Mouse (Mus musculus): ENCODE measurements around the gene Galnt11. TPM values are rescaled to one million over a fixed set of nuclear protein-coding genes. Genes with fewer than 3 reads are reported as not detected.

Gene Galnt11
- total and polyA plus RNA-seq, 3 experiments = 9.2 to 12.9 (median 10.1) TPM

- Histone ChIP-seq H3K4me2 (ENCODE audit: insufficient read depth, low read depth, poor library complexity, severe bottlenecking) (no peak overlapping the region), H3K27ac (ENCODE audit: insufficient read depth, low read depth) (no peak overlapping the region), H3K9ac (ENCODE audit: insufficient read depth, low read depth) (no peak overlapping the region), H3K4me1 (ENCODE audit: control insufficient read depth in 1 of 2, insufficient read depth in 2 of 2) (0 out of 4 replicates have a peak, but pooled peaks cover 0 to under 1% of the 10 kb centered on the region in 2 experiments), H3K4me3 (replicated peaks in 1 of 3; ENCODE audit: low read depth in 2 of 3, low read length in 2 of 3, poor library complexity in 1 of 3) (no peak overlapping the region), H3K27me3 (replicated peaks) (no peaks in the 10 kb centered on the region), H3K9me3 (replicated peaks; ENCODE audit: low read length) (no peaks in the 10 kb centered on the region), H3K36me3 (replicated peaks in 1 of 2; ENCODE audit: control insufficient read depth in 1 of 2, insufficient read depth in 1 of 2, low read length in 1 of 2) (peaks cover 37 to 65% of the 10 kb centered on the region in 2 experiments), H3K79me2 (replicated peaks; ENCODE audit: control insufficient read depth, extremely low read depth, insufficient read depth, poor library complexity, severe bottlenecking) (no peaks in the 10 kb centered on the region)
- DNase-seq (ENCODE audit: extremely low read depth) = no peak
- in situ Hi-C loops (cut with MboI; ENCODE audit: low pct_ligation_motif_present, low pct_unique_long_range_greater_than_20kb, low sequenced_read_pairs) = no loop called here
- dilution Hi-C loops (cut with MboI; ENCODE audit: extremely low pct_ligation_motif_present, extremely low pct_unique_long_range_greater_than_20kb, low sequenced_read_pairs) = no loop called here
- TF ChIP-seq SIN3A (IDR thresholded peaks at IDR 0.05; ENCODE audit: low read length) (no peak), ZNF384 (IDR thresholded peaks at IDR 0.05; ENCODE audit: low read depth, low read length) (no peak), USF2 (conservative IDR thresholded peaks at IDR 0.05; ENCODE audit: low read depth, low read length) (no peak)
These were observed 53.9 kb downstream of the Galnt11 start for GRCm38 (mm10) chr5:25275629-25276028.

- Histone ChIP-seq H3K9ac (ENCODE audit: insufficient read depth, low read depth) (no peak overlapping the region), H3K27me3 (replicated peaks) (no peaks in the 10 kb centered on the region)
- dilution Hi-C loops (cut with MboI; ENCODE audit: extremely low pct_ligation_motif_present, extremely low pct_unique_long_range_greater_than_20kb, low sequenced_read_pairs) = no loop called here
These were observed 54.7 kb downstream of the Galnt11 start for GRCm38 (mm10) chr5:25276365-25276764.

GRCm38 (mm10) chr5:25283988-25284387 lies 62.3 kb downstream of the Galnt11 start:
- no peaks in the 10 kb centered on the region for H3K27me3 ChIP-seq (replicated peaks)
- peaks cover 36 to 80% of the 10 kb centered on the region in 2 experiments for H3K36me3 ChIP-seq (replicated peaks in 1 of 2; ENCODE audit: control insufficient read depth in 1 of 2, insufficient read depth in 1 of 2, low read length in 1 of 2)
- no peaks in the 10 kb centered on the region for H3K4me1 ChIP-seq (ENCODE audit: control insufficient read depth in 1 of 2, insufficient read depth in 2 of 2)
- H3K9me3 ChIP-seq (replicated peaks; ENCODE audit: low read length) = no peaks in the 10 kb centered on the region
- dilution Hi-C loops (cut with MboI; ENCODE audit: extremely low pct_ligation_motif_present, extremely low pct_unique_long_range_greater_than_20kb, low sequenced_read_pairs) (no loop called here), in situ Hi-C loops (cut with MboI; ENCODE audit: low pct_ligation_motif_present, low pct_unique_long_range_greater_than_20kb, low sequenced_read_pairs) (no loop called here)
- no peak overlapping the region for H3K9ac ChIP-seq (ENCODE audit: insufficient read depth, low read depth)
- no peak overlapping the region for H3K4me3 ChIP-seq (replicated peaks in 1 of 3; ENCODE audit: low read depth in 2 of 3, low read length in 2 of 3, poor library complexity in 1 of 3)
- H3K4me2 ChIP-seq (ENCODE audit: insufficient read depth, low read depth, poor library complexity, severe bottlenecking) = no peak overlapping the region
- H3K79me2 ChIP-seq (replicated peaks; ENCODE audit: control insufficient read depth, extremely low read depth, insufficient read depth, poor library complexity, severe bottlenecking) = no peaks in the 10 kb centered on the region
- no peak for TF ChIP-seq TCF12 (IDR thresholded peaks at IDR 0.05; ENCODE audit: low read depth, low read length)
- DNase-seq (ENCODE audit: extremely low read depth) = no peak
- H3K27ac ChIP-seq (ENCODE audit: insufficient read depth, low read depth) = no peak overlapping the region

More at GRCm38 (mm10) chr5:25276365-25276764, 54.7 kb downstream of the Galnt11 start:
- in situ Hi-C loops (cut with MboI; ENCODE audit: low pct_ligation_motif_present, low pct_unique_long_range_greater_than_20kb, low sequenced_read_pairs) = no loop called here
- no peak overlapping the region for H3K4me2 ChIP-seq (ENCODE audit: insufficient read depth, low read depth, poor library complexity, severe bottlenecking)
- no peaks in the 10 kb centered on the region for H3K79me2 ChIP-seq (replicated peaks; ENCODE audit: control insufficient read depth, extremely low read depth, insufficient read depth, poor library complexity, severe bottlenecking)
- no peaks in the 10 kb centered on the region for H3K4me1 ChIP-seq (ENCODE audit: control insufficient read depth in 1 of 2, insufficient read depth in 2 of 2)
- TF ChIP-seq JUND (conservative IDR thresholded peaks at IDR 0.05; ENCODE audit: low read depth, low read length) (no peak), ZKSCAN1 (IDR thresholded peaks at IDR 0.05; ENCODE audit: borderline replicate concordance, low read depth, low read length) (no peak), E2F4 (IDR thresholded peaks at IDR 0.05; ENCODE audit: insufficient replicate concordance, low read depth, low read length) (no peak)
- DNase-seq (ENCODE audit: extremely low read depth) = no peak
- H3K36me3 ChIP-seq (replicated peaks in 1 of 2; ENCODE audit: control insufficient read depth in 1 of 2, insufficient read depth in 1 of 2, low read length in 1 of 2) = peaks cover 41 to 69% of the 10 kb centered on the region in 2 experiments
- no peaks in the 10 kb centered on the region for H3K9me3 ChIP-seq (replicated peaks; ENCODE audit: low read length)
- H3K4me3 ChIP-seq (replicated peaks in 1 of 3; ENCODE audit: low read depth in 2 of 3, low read length in 2 of 3, poor library complexity in 1 of 3) = no peak overlapping the region
- H3K27ac ChIP-seq (ENCODE audit: insufficient read depth, low read depth) = no peak overlapping the region

All from CH12.LX (cell line).